Mouse (Mus musculus) embryonic facial prominence, embryonic 12.5 days (tissue): ENCODE measurements around the gene Fam166b. TPM values are rescaled to one million over a fixed set of nuclear protein-coding genes. Genes with fewer than 3 reads are reported as not detected.

Source experiments
- polyA plus RNA-seq: library from polyadenylated mRNA; unstranded; fragments of >200 nt; fragmentation: Nextera tagmentation; extraction: Ambion mirVana; gene quantifications from 2 replicates; pipeline ENCODE4 v1.2.1, GENCODE M21; 2016

The Fam166b gene
- polyA plus RNA-seq, 1 experiment from 2014 or later, result 0.27 TPM

Other genes with a start within 250 kb of the Fam166b start
- 0.32 and 0.56 TPM in 2 replicates for gene Atp8b5, start 162.0 kb downstream of the Fam166b start, polyA plus RNA-seq
- gene Rusc2, start 47.2 kb downstream of the Fam166b start, polyA plus RNA-seq, result 15.7 and 18.1 TPM in 2 replicates
- 15.4 and 16.5 TPM in 2 replicates for gene Tesk1, start 12.8 kb upstream of the Fam166b start, polyA plus RNA-seq
- gene Cd72, start 25.5 kb upstream of the Fam166b start, polyA plus RNA-seq, result 3.5 and 3.7 TPM in 2 replicates
- not detected in 2 replicates for gene Sit1, start 54.6 kb upstream of the Fam166b start, polyA plus RNA-seq
- 57.4 and 62.3 TPM in 2 replicates for gene Ccdc107, start 63.8 kb upstream of the Fam166b start, polyA plus RNA-seq
- gene Arhgef39, start 70.6 kb upstream of the Fam166b start, polyA plus RNA-seq, result 43.6 and 44.1 TPM in 2 replicates
- gene Car9, start 77.8 kb upstream of the Fam166b start, polyA plus RNA-seq, result 1.3 and 1.6 TPM in 2 replicates
- 151 and 177 TPM in 2 replicates for gene Tpm2, start 94.6 kb upstream of the Fam166b start, polyA plus RNA-seq
- gene Creb3, start 133.2 kb upstream of the Fam166b start, polyA plus RNA-seq, result 43.5 and 49.9 TPM in 2 replicates
- 71.0 and 73.9 TPM in 2 replicates for gene Tln1, start 133.6 kb upstream of the Fam166b start, polyA plus RNA-seq
- 33.8 and 37.7 TPM in 2 replicates for gene Rgp1, start 149.6 kb upstream of the Fam166b start, polyA plus RNA-seq
- 32.0 and 34.0 TPM in 2 replicates for gene Gba2, start 149.7 kb upstream of the Fam166b start, polyA plus RNA-seq
- gene Msmp, start 155.4 kb upstream of the Fam166b start, polyA plus RNA-seq, result 1.5 and 2.1 TPM in 2 replicates
- 25.1 and 29.7 TPM in 2 replicates for gene Npr2, start 202.8 kb upstream of the Fam166b start, polyA plus RNA-seq
- 1.8 and 1.9 TPM in 2 replicates for gene Spag8, start 224.5 kb upstream of the Fam166b start, polyA plus RNA-seq
- gene Hint2, start 227.3 kb upstream of the Fam166b start, polyA plus RNA-seq, result 79.3 and 85.8 TPM in 2 replicates
- gene Tmem8b, start 239.8 kb upstream of the Fam166b start, polyA plus RNA-seq, result 7.7 and 8.4 TPM in 2 replicates
- 2.4 and 2.6 TPM in 2 replicates for gene Fam221b, start 240.0 kb upstream of the Fam166b start, polyA plus RNA-seq